Mouse (Mus musculus): ENCODE measurements around the gene Sdf4.

GRCm38 (mm10) chr4:156057702-156058101 is 65.0 kb downstream of the Sdf4 start:
- TF ChIP-seq CTCF (IDR thresholded peaks at IDR 0.05) = no peak
- no peak for TF ChIP-seq POLR2A (IDR thresholded peaks at IDR 0.05; ENCODE audit: insufficient read depth, low read depth, low read length)

Data from heart, adult 2 months (tissue).